Mouse (Mus musculus): ENCODE measurements around the gene Tmem94. TPM values are rescaled to one million over a fixed set of nuclear protein-coding genes. Genes with fewer than 3 reads are reported as not detected.

Gene Tmem94
- polyA plus RNA-seq, 1 experiment = 22.7 TPM

DNA sequence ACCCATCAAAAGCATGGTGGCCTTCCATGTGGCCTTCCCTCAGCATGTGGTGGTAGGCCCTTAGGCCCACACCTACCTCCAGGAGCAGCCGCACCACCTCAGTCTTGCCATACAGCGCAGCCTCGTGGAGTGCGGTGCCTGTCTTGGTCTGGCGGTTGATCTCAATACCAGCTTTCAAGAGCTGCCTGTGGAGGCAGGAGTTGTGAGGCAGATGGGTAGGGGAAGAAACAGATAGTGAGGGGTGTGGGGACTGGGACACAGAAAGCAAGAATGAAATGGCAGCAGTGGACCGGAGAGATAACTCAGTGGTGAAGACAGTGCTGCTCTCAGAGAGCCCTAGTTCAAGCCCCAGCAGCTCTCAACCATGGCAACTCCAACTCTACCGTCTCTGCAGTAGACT, 39.8 kb downstream of the Tmem94 start:
- peak overlapping the region; percentile 42 for H3K4me3 ChIP-seq (replicated peaks)
- H3K36me3 ChIP-seq (replicated peaks; ENCODE audit: low read length) = peaks cover 43% of the 10 kb centered on the region
- H3K9me3 ChIP-seq = no peaks in the 10 kb centered on the region
- H3K4me1 ChIP-seq = peaks cover 31% of the 10 kb centered on the region
- peaks cover 22% of the 10 kb centered on the region for H3K27me3 ChIP-seq (replicated peaks)
- TF ChIP-seq GATA1 (IDR thresholded peaks at IDR 0.05; ENCODE audit: borderline replicate concordance, low read length) (no peak), FLI1 (IDR thresholded peaks at IDR 0.05; ENCODE audit: low read length) (no peak)

DNA sequence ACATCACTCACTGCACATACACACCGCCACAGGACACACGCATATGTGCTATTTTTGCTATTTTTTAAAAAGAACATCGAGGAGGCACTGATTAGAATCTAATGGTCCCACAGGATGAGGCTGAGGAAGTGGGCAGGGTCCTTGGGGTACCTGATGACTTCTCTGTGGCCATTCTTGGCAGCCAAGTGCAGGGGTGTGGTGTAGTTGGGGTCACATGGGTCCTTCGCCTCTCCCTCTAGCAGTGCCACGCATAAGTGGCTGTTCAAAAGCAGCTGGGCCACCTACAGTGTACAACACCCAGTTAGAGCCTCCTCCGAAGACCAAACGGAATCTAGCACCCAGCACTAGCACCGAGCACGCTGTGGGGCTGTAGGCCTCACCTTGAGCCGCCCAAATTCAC, 40.9 kb downstream of the Tmem94 start:
- Histone ChIP-seq H3K36me3 (replicated peaks; ENCODE audit: low read length) (peaks cover 33% of the 10 kb centered on the region), H3K4me1 (peaks cover 31% of the 10 kb centered on the region), H3K4me3 (replicated peaks) (no peak overlapping the region), H3K9me3 (no peaks in the 10 kb centered on the region), H3K27me3 (replicated peaks) (peaks cover 32% of the 10 kb centered on the region)
- no peak for TF ChIP-seq FLI1 (IDR thresholded peaks at IDR 0.05; ENCODE audit: low read length)
- TF ChIP-seq GATA1 (IDR thresholded peaks at IDR 0.05; ENCODE audit: borderline replicate concordance, low read length) = no peak

DNA sequence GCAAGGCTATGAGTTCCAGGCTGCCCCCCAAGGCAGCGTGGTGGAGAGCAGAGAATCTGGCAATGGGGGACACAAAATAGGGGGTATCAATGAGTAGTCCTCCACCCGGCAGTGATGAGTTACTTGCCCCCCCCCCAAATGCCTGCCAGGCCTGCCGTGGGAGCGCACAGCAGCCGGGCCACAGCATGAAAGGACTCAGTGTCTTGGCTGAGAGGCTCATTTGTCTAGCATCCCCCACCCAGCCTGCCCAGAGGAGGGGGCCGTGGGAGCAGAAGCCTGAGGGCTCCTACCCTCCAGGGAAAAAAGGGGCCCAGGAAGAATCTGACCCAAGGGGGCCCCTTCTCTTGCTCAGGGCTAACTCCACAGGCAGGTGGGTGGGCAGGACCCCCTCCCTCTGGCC, 42.1 kb downstream of the Tmem94 start:
- TF ChIP-seq GATA1 (IDR thresholded peaks at IDR 0.05; ENCODE audit: borderline replicate concordance, low read length) (no peak), FLI1 (IDR thresholded peaks at IDR 0.05; ENCODE audit: low read length) (no peak)
- Histone ChIP-seq H3K36me3 (replicated peaks; ENCODE audit: low read length) (peaks cover 24% of the 10 kb centered on the region), H3K4me1 (peaks cover 31% of the 10 kb centered on the region), H3K4me3 (replicated peaks) (no peak overlapping the region), H3K9me3 (no peaks in the 10 kb centered on the region), H3K27me3 (replicated peaks) (peaks cover 44% of the 10 kb centered on the region)

DNA sequence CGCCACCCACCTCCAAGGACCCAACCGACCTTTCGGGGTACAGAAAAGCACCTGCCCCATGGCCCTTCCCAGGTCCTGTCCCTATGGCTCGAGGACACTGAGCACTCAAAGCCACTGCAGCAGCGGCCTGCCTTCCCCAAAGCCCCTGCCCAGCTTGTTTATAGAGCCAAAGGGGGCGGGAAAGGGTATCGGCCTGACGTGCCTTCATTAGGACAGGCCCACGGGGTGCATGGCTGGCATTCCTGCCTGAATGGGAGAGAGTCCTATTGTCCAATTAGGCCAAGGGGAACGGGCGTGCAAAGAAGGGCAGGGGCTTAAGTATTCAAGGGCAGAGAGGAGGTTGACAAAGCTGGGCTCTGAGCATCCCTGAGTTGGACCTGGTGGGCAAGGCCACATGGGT, 42.7 kb downstream of the Tmem94 start:
- H3K36me3 ChIP-seq (replicated peaks; ENCODE audit: low read length) = peaks cover 19% of the 10 kb centered on the region
- H3K4me1 ChIP-seq = peaks cover 38% of the 10 kb centered on the region
- no peak for TF ChIP-seq FLI1 (IDR thresholded peaks at IDR 0.05; ENCODE audit: low read length)
- H3K4me3 ChIP-seq (replicated peaks) = no peak overlapping the region
- peaks cover 50% of the 10 kb centered on the region for H3K27me3 ChIP-seq (replicated peaks)
- H3K9me3 ChIP-seq = no peaks in the 10 kb centered on the region

DNA sequence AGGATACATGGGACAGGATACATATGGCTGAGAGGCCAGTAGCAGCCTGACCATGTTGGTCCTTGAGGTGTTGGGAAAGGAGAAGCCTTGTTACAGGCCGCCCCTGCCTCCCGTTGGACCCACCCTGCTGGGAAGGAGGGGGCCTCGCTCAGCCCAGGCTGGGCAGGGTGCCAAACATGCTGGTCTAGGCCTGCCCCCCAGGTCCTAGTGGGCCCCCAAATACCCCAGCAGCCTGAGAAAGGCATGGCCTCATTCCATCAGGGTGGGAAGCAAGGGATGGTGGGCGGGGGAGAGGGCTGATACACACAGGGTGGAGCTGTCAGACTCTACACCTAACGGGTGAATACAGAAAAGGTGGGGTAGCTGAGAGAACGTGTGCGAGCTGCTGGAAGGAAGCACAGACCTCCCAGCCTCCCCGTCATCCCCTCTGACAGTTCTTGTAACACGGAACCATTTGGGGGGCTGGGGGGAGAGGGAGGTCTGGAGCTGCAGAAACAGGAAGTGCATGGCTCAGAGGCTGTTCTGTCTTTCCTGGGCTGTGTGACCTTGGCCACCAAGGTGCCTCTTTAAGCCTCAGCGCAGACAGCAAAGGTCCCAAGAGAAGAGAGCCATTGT, 43.6 kb downstream of the Tmem94 start:
- Histone ChIP-seq H3K4me3 (replicated peaks) (no peak overlapping the region), H3K27me3 (replicated peaks) (peaks cover 55% of the 10 kb centered on the region), H3K36me3 (replicated peaks; ENCODE audit: low read length) (peaks cover 12% of the 10 kb centered on the region), H3K9me3 (no peaks in the 10 kb centered on the region), H3K4me1 (peaks cover 46% of the 10 kb centered on the region)
- TF ChIP-seq GATA1 (IDR thresholded peaks at IDR 0.05; ENCODE audit: borderline replicate concordance, low read length) = no peak
- TF ChIP-seq FLI1 (IDR thresholded peaks at IDR 0.05; ENCODE audit: low read length) = no peak

DNA sequence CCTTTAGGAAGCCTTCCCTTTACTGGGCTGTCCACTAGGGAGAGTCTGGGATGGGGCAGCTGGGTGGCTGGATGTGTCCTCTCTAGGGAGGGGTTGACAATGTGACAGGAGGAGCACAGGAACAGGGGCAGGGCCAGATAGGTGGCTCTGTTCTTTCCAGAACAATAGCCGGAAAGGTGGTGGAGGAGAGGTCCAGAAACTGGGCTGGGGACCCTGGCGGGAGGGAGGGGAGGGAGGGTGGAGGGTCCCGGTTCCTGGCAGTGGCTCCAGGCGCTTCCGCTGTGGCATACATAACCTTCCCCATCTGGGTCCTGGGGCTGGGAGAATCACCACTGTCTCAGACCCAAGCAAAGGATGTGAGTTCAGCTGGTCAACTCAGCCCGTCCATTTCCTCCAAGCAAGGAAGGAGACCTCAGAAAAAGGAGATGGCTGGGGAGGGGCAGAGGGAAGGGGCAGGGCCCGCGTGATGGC, 44.1 kb downstream of the Tmem94 start:
- TF ChIP-seq FLI1 (IDR thresholded peaks at IDR 0.05; ENCODE audit: low read length) = no peak
- no peak for TF ChIP-seq GATA1 (IDR thresholded peaks at IDR 0.05; ENCODE audit: borderline replicate concordance, low read length)
- Histone ChIP-seq H3K9me3 (no peaks in the 10 kb centered on the region), H3K4me1 (peaks cover 51% of the 10 kb centered on the region), H3K4me3 (replicated peaks) (no peak overlapping the region), H3K27me3 (replicated peaks) (peaks cover 55% of the 10 kb centered on the region), H3K36me3 (replicated peaks; ENCODE audit: low read length) (peaks cover 11% of the 10 kb centered on the region)

DNA sequence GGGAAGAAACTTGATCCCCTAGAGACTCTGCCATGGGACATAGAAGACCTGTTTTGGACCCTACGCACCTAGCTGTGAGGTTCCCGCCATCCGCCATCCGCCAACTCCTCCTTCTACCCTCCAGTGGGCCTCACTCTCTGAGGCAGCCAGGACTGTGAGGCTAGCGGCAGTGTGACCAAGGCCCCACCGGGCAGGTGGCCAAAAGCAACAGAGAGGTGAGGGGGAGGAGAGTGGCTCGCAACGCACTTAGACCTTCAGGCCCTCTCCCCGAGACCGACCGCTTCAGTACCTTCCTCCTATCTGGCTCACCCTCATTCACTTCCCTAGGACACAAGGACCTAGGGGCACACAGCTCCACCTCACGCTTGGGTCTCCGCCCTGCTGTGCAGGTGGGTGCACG, 45.1 kb downstream of the Tmem94 start:
- H3K4me1 ChIP-seq = peaks cover 52% of the 10 kb centered on the region
- no peak overlapping the region for H3K4me3 ChIP-seq (replicated peaks)
- peaks cover 3% of the 10 kb centered on the region for H3K36me3 ChIP-seq (replicated peaks; ENCODE audit: low read length)
- H3K9me3 ChIP-seq = no peaks in the 10 kb centered on the region
- H3K27me3 ChIP-seq (replicated peaks) = peaks cover 53% of the 10 kb centered on the region
- no peak for TF ChIP-seq GATA1 (IDR thresholded peaks at IDR 0.05; ENCODE audit: borderline replicate concordance, low read length)
- TF ChIP-seq FLI1 (IDR thresholded peaks at IDR 0.05; ENCODE audit: low read length) = no peak

DNA sequence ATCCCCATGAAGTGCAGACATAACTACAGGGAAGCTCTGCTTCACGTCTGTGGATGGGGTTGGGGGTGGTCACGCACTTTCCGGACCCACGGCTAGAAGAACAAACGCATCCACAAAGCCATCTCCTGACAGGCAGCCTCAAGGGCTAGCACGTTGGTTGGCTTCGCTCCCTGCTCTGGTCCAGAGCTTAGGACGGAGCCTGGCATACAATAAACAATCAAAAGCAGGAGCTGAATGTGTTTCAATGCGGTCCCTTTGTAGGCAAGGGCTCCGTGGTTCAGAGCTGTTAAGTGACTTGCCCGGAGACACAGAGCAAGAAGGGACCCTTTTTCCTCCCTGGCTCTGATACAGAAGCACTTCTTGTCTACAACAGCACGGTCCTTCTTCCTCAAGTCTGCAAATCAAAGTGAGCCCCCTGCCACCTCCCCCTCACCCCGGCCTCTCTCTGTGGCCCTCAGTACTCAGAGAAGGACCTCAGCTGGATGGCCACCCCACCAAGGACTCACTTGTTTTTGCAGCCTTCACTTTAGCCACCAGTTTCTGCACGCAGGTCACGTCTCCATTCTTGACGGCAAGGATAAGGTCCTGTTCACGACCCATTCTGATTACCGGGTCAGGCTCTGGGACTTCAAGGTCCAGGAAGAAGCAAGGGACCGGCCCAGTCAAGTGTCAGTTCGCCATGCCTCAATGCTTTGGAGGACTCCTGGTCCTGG, 46.3 kb downstream of the Tmem94 start:
- no peak overlapping the region for H3K4me3 ChIP-seq (replicated peaks)
- H3K9me3 ChIP-seq = no peaks in the 10 kb centered on the region
- peaks cover 53% of the 10 kb centered on the region for H3K27me3 ChIP-seq (replicated peaks)
- TF ChIP-seq FLI1 (IDR thresholded peaks at IDR 0.05; ENCODE audit: low read length) (no peak), GATA1 (IDR thresholded peaks at IDR 0.05; ENCODE audit: borderline replicate concordance, low read length) (no peak)
- peaks cover 5% of the 10 kb centered on the region for H3K36me3 ChIP-seq (replicated peaks; ENCODE audit: low read length)
- peaks cover 48% of the 10 kb centered on the region for H3K4me1 ChIP-seq

DNA sequence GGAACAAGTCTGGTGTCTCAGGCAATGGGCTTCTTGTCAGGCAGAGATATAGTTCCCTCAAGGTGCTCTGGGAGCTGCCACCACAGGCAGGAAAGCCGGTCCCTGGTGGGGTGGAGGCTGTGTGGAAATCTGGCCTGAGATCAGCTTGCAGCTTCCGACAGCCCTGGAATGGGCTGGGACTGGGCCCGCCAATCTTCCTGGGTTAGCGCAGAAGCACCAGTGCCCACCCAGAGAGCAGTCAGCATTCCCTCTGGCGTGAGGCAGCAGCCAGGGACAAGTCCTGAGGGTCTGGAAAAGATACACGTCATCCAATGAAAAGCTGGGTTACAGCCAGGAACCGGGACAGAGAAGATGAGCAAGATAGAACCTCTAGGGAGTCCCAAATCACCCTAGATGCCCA, 46.9 kb downstream of the Tmem94 start:
- peaks cover 11% of the 10 kb centered on the region for H3K36me3 ChIP-seq (replicated peaks; ENCODE audit: low read length)
- H3K4me1 ChIP-seq = peaks cover 46% of the 10 kb centered on the region
- H3K9me3 ChIP-seq = no peaks in the 10 kb centered on the region
- H3K4me3 ChIP-seq (replicated peaks) = no peak overlapping the region
- peaks cover 53% of the 10 kb centered on the region for H3K27me3 ChIP-seq (replicated peaks)
- no peak for TF ChIP-seq FLI1 (IDR thresholded peaks at IDR 0.05; ENCODE audit: low read length)
- TF ChIP-seq GATA1 (IDR thresholded peaks at IDR 0.05; ENCODE audit: borderline replicate concordance, low read length) = no peak

Data from megakaryocyte, embryonic 14.5 days (primary cell).